Mouse (Mus musculus) limb, embryonic 10.5 days (tissue): ENCODE data around the gene Slc17a8. TPM values are rescaled to one million over a fixed set of nuclear protein-coding genes. Genes with fewer than 3 reads are reported as not detected.

Experiments
- DNase-seq: peaks from one replicate; pipeline ENCODE4 v3.0.0-alpha.2; 2017; ENCODE audit warnings: low spot score
- H3K27ac ChIP-seq: fragments of 300-500 bp; sonication (generic); 2 replicates; pipeline ENCODE4 v1.5.1; 2016; ENCODE audit warnings: mild to moderate bottlenecking
- H3K27me3 ChIP-seq: fragments of 300-500 bp; sonication (generic); 2 replicates; pipeline ENCODE4 v1.6.1; 2016; ENCODE audit warnings: low read depth, mild to moderate bottlenecking; ENCODE audit not compliant: poor library complexity, severe bottlenecking
- H3K36me3 ChIP-seq: fragments of 300-500 bp; sonication (generic); 2 replicates; pipeline ENCODE4 v1.6.1; 2016; ENCODE audit warnings: mild to moderate bottlenecking, moderate library complexity
- H3K4me1 ChIP-seq: fragments of 300-500 bp; sonication (generic); 2 replicates; pipeline ENCODE4 v1.6.1; 2016
- H3K4me3 ChIP-seq: fragments of 300-500 bp; sonication (generic); 2 replicates; pipeline ENCODE4 v1.5.1; 2016; ENCODE audit warnings: mild to moderate bottlenecking, moderate library complexity
- H3K9me3 ChIP-seq: fragments of 300-500 bp; sonication (generic); replicated peaks from 2 replicates; pipeline ENCODE4 v1.6.1; 2016; ENCODE audit warnings: mild to moderate bottlenecking
- WGBS: fragments of 180-500 bp; shearing (Covaris S2); methylation state at CpG from one replicate; pipeline ENCODE4 v1.1.7; 2016; 5-methylcytosine and 5-hydroxymethylcytosine counted together
- polyA plus RNA-seq: library from polyadenylated mRNA; unstranded; fragments of >200 nt; fragmentation: Nextera tagmentation; extraction: Ambion mirVana; gene quantifications from 2 replicates; pipeline ENCODE4 v1.2.1, GENCODE M21; 2016

The Slc17a8 gene
- polyA plus RNA-seq, 1 experiment from 2014 or later = not detected

GRCm38 (mm10) chr10:89631831-89632230, 10.8 kb upstream of the Slc17a8 start:
- Histone ChIP-seq H3K9me3 (no peaks in the 10 kb centered on the region), H3K27me3 (no peaks in the 10 kb centered on the region), H3K4me3 (no peak overlapping the region)

GRCm38 (mm10) chr10:89630564-89630963, 9.5 kb upstream of the Slc17a8 start:
- Histone ChIP-seq H3K36me3 (no peaks in the 10 kb centered on the region), H3K4me1 (no peaks in the 10 kb centered on the region), H3K4me3 (no peak overlapping the region), H3K9me3 (no peaks in the 10 kb centered on the region), H3K27ac (no peak overlapping the region), H3K27me3 (no peaks in the 10 kb centered on the region)
- WGBS = 97% methylated on average over 1 of the region's 1 CpGs
- no peak for DNase-seq

More at GRCm38 (mm10) chr10:89631831-89632230, 10.8 kb upstream of the Slc17a8 start:
- H3K27ac ChIP-seq = no peak overlapping the region
- H3K36me3 ChIP-seq = no peaks in the 10 kb centered on the region
- H3K4me1 ChIP-seq = no peaks in the 10 kb centered on the region
- no peak for DNase-seq
- WGBS = 76% methylated on average over 5 of the region's 5 CpGs

- DNase-seq = peak; percentile 32
- WGBS = 25% methylated on average over 3 of the region's 3 CpGs
- no peaks in the 10 kb centered on the region for H3K27me3 ChIP-seq
Observed at GRCm38 (mm10) chr10:89630052-89630451, 9.0 kb upstream of the Slc17a8 start.

GRCm38 (mm10) chr10:89626714-89627113, 5.7 kb upstream of the Slc17a8 start:
- Histone ChIP-seq H3K9me3 (no peaks in the 10 kb centered on the region), H3K4me1 (no peaks in the 10 kb centered on the region), H3K27ac (no peak overlapping the region), H3K36me3 (no peaks in the 10 kb centered on the region), H3K27me3 (no peaks in the 10 kb centered on the region), H3K4me3 (no peak overlapping the region)
- DNase-seq = no peak
- 91% methylated on average over 2 of the region's 2 CpGs for WGBS

More at GRCm38 (mm10) chr10:89630052-89630451, 9.0 kb upstream of the Slc17a8 start:
- Histone ChIP-seq H3K4me1 (no peaks in the 10 kb centered on the region), H3K9me3 (no peaks in the 10 kb centered on the region), H3K4me3 (no peak overlapping the region), H3K27ac (no peak overlapping the region), H3K36me3 (no peaks in the 10 kb centered on the region)

- H3K4me1 ChIP-seq = no peaks in the 10 kb centered on the region
- no peaks in the 10 kb centered on the region for H3K9me3 ChIP-seq
- no peak overlapping the region for H3K4me3 ChIP-seq
- H3K27ac ChIP-seq = no peak overlapping the region
- DNase-seq = no peak
- WGBS = 91% methylated on average over 2 of the region's 2 CpGs
- H3K36me3 ChIP-seq = no peaks in the 10 kb centered on the region
- H3K27me3 ChIP-seq = no peaks in the 10 kb centered on the region
Observed at GRCm38 (mm10) chr10:89624196-89624595, 3.1 kb upstream of the Slc17a8 start.

- H3K27me3 ChIP-seq = no peaks in the 10 kb centered on the region
- 85% methylated on average over 5 of the region's 5 CpGs for WGBS
- H3K4me1 ChIP-seq = no peaks in the 10 kb centered on the region
- no peaks in the 10 kb centered on the region for H3K9me3 ChIP-seq
- no peaks in the 10 kb centered on the region for H3K36me3 ChIP-seq
- no peak overlapping the region for H3K4me3 ChIP-seq
- H3K27ac ChIP-seq = no peak overlapping the region
- DNase-seq = no peak
Observed at GRCm38 (mm10) chr10:89599311-89599710, 21.7 kb downstream of the Slc17a8 start.

GRCm38 (mm10) chr10:89597275-89597674, 23.8 kb downstream of the Slc17a8 start:
- Histone ChIP-seq H3K4me1 (no peaks in the 10 kb centered on the region), H3K27me3 (no peaks in the 10 kb centered on the region), H3K27ac (no peak overlapping the region), H3K9me3 (no peaks in the 10 kb centered on the region), H3K36me3 (no peaks in the 10 kb centered on the region), H3K4me3 (no peak overlapping the region)
- WGBS = 83% methylated on average over 4 of the region's 4 CpGs
- no peak for DNase-seq

GRCm38 (mm10) chr10:89595935-89596334, 25.1 kb downstream of the Slc17a8 start:
- no peak overlapping the region for H3K27ac ChIP-seq
- no peaks in the 10 kb centered on the region for H3K27me3 ChIP-seq
- WGBS = 85% methylated on average over 5 of the region's 5 CpGs

GRCm38 (mm10) chr10:89595514-89595913, 25.5 kb downstream of the Slc17a8 start:
- H3K4me1 ChIP-seq = no peaks in the 10 kb centered on the region
- no peaks in the 10 kb centered on the region for H3K9me3 ChIP-seq
- no peak for DNase-seq
- H3K27ac ChIP-seq = no peak overlapping the region
- 89% methylated on average over 1 of the region's 1 CpGs for WGBS
- H3K4me3 ChIP-seq = no peak overlapping the region
- H3K36me3 ChIP-seq = no peaks in the 10 kb centered on the region
- H3K27me3 ChIP-seq = no peaks in the 10 kb centered on the region

More at GRCm38 (mm10) chr10:89595935-89596334, 25.1 kb downstream of the Slc17a8 start:
- no peak for DNase-seq
- Histone ChIP-seq H3K4me1 (no peaks in the 10 kb centered on the region), H3K9me3 (no peaks in the 10 kb centered on the region), H3K36me3 (no peaks in the 10 kb centered on the region), H3K4me3 (no peak overlapping the region)

- Histone ChIP-seq H3K9me3 (no peaks in the 10 kb centered on the region), H3K27ac (no peak overlapping the region), H3K27me3 (no peaks in the 10 kb centered on the region), H3K4me3 (no peak overlapping the region), H3K4me1 (no peaks in the 10 kb centered on the region), H3K36me3 (no peaks in the 10 kb centered on the region)
- 85% methylated on average over 4 of the region's 4 CpGs for WGBS
- no peak for DNase-seq
Observed at GRCm38 (mm10) chr10:89594309-89594708, 26.7 kb downstream of the Slc17a8 start.

GRCm38 (mm10) chr10:89592797-89593196, 28.3 kb downstream of the Slc17a8 start:
- 69% methylated on average over 4 of the region's 4 CpGs for WGBS
- no peaks in the 10 kb centered on the region for H3K9me3 ChIP-seq
- no peak overlapping the region for H3K4me3 ChIP-seq
- no peaks in the 10 kb centered on the region for H3K27me3 ChIP-seq
- no peaks in the 10 kb centered on the region for H3K36me3 ChIP-seq
- DNase-seq = no peak
- no peaks in the 10 kb centered on the region for H3K4me1 ChIP-seq
- no peak overlapping the region for H3K27ac ChIP-seq

- no peak overlapping the region for H3K27ac ChIP-seq
- H3K27me3 ChIP-seq = no peaks in the 10 kb centered on the region
- no peak overlapping the region for H3K4me3 ChIP-seq
- no peak for DNase-seq
- H3K4me1 ChIP-seq = no peaks in the 10 kb centered on the region
- H3K9me3 ChIP-seq = no peaks in the 10 kb centered on the region
- H3K36me3 ChIP-seq = no peaks in the 10 kb centered on the region
- WGBS = 97% methylated on average over 1 of the region's 1 CpGs
Observed at GRCm38 (mm10) chr10:89589877-89590276, 31.2 kb downstream of the Slc17a8 start.

GRCm38 (mm10) chr10:89588708-89589107, 32.3 kb downstream of the Slc17a8 start:
- DNase-seq = no peak
- Histone ChIP-seq H3K4me1 (no peaks in the 10 kb centered on the region), H3K27me3 (no peaks in the 10 kb centered on the region), H3K36me3 (no peaks in the 10 kb centered on the region), H3K4me3 (no peak overlapping the region), H3K27ac (no peak overlapping the region), H3K9me3 (no peaks in the 10 kb centered on the region)
- WGBS = 95% methylated on average over 1 of the region's 1 CpGs

- DNase-seq = no peak
- WGBS = 92% methylated on average over 4 of the region's 4 CpGs
- no peaks in the 10 kb centered on the region for H3K36me3 ChIP-seq
- H3K27ac ChIP-seq = no peak overlapping the region
- no peak overlapping the region for H3K4me3 ChIP-seq
- no peaks in the 10 kb centered on the region for H3K4me1 ChIP-seq
- H3K27me3 ChIP-seq = no peaks in the 10 kb centered on the region
- no peaks in the 10 kb centered on the region for H3K9me3 ChIP-seq
Observed at GRCm38 (mm10) chr10:89584709-89585108, 36.3 kb downstream of the Slc17a8 start.
